Mouse (Mus musculus): ENCODE measurements at regions not wholly inside any gene's neighbourhood (a gene's known extent, or its start where the extent isn't known, plus 50 kb on each side); places are given as distances from the start of the nearest gene placed in this dataset.

DNA sequence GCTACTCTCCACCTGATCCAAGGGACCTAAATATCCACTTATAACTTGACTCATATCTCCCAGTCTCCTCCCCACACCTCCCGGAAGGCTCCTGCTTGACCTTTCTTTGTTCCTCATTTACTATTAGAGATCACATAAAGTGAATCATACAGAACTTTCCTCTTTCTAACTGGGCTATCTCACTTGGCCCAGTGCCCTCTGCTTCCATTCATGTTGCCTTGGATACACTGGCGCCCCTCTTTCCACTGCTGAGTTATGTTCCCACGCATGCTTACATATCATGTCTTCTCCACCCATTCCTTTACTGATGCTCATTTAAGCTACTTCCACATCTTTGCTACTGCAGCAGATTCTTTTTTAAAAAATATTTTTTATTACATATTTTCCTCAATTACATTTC lies 94.2 kb upstream of the Myt1l start:
- no peak for TF ChIP-seq CTCF (IDR thresholded peaks at IDR 0.05; ENCODE audit: low read depth, low read length)
- TF ChIP-seq POLR2A (IDR thresholded peaks at IDR 0.05; ENCODE audit: insufficient read depth, low read length), result no peak

Data from ES-Bruce4 (cell line).